9 mouse cellular contexts compared by ENCODE assay signal in genomic region chr13:18174003-18174402, GRCm38 (mm10).
DNase-seq lines count a peak whose midpoint lies in the region; ATAC-seq and TF ChIP-seq lines count a peak whose summit lies in the region.
"Had no signal": no experiment of that assay in that cellular context is flagged by ENCODE, and none has a peak within 500 bp of the region (broad histone marks: within the 10 kb centered on the region; RNA-seq: fewer than 3 reads in every experiment).

No protein-coding gene starts in this region.

- peak; percentile 75 for TF ChIP-seq CTCF in liver, adult 2 months (IDR thresholded peaks at IDR 0.05; ENCODE audit: low read depth, low read length)
- peak; percentile 72 for TF ChIP-seq CTCF in stomach, postnatal 0 days (IDR thresholded peaks at IDR 0.05; ENCODE audit: low read depth)

- no peak for TF ChIP-seq EP300 in stomach, postnatal 0 days (optimal IDR thresholded peaks at IDR 0.05)

- TF ChIP-seq POLR2A in liver, adult 2 months (IDR thresholded peaks at IDR 0.05; ENCODE audit: extremely low read depth, insufficient read depth, low read length), result no peak

- no peak overlapping the region for H3K27ac ChIP-seq in liver, adult 2 months (replicated peaks; ENCODE audit: insufficient read depth, low read depth, low read length)
- no peak overlapping the region for H3K27ac ChIP-seq in liver, embryonic 12.5 days
- H3K27ac ChIP-seq in stomach, postnatal 0 days (replicated peaks), result no peak overlapping the region
- H3K27ac ChIP-seq: midbrain, embryonic 12.5 days had no signal

- ATAC-seq in frontal cortex, adult (ENCODE audit: low TSS enrichment), result peak; percentile 86
- no peak for ATAC-seq in liver, embryonic 12.5 days
- ATAC-seq in stomach, postnatal 0 days (ENCODE audit: low FRiP score, low TSS enrichment), result no peak
- no peak for ATAC-seq in monocyte, adult 5-6 weeks (replicated peaks; ENCODE audit: insufficient number of reproducible peaks, low FRiP score, low TSS enrichment, poor library complexity, severe bottlenecking)

- no peaks in the 10 kb centered on the region for H3K9me3 ChIP-seq in liver, embryonic 12.5 days (replicated peaks)
- H3K9me3 ChIP-seq in stomach, postnatal 0 days (ENCODE audit: control insufficient read depth, low read length), result no peaks in the 10 kb centered on the region
- H3K9me3 ChIP-seq: midbrain, embryonic 12.5 days had no signal

- no peak overlapping the region for H3K4me3 ChIP-seq in liver, adult 2 months (ENCODE audit: insufficient read depth, low read depth, low read length)
- no peak overlapping the region for H3K4me3 ChIP-seq in liver, embryonic 12.5 days
- H3K4me3 ChIP-seq in stomach, postnatal 0 days (ENCODE audit: low read depth, low read length), result no peak overlapping the region
- H3K4me3 ChIP-seq: midbrain, embryonic 12.5 days had no signal

- no peaks in the 10 kb centered on the region for H3K79me2 ChIP-seq in liver, adult 2 months (ENCODE audit: control insufficient read depth, insufficient read depth, low read length)

- H3K36me3 ChIP-seq in liver, adult 2 months (ENCODE audit: control insufficient read depth, insufficient read depth, low read length), result no peaks in the 10 kb centered on the region
- H3K36me3 ChIP-seq in liver, embryonic 12.5 days, result no peaks in the 10 kb centered on the region
- H3K36me3 ChIP-seq in stomach, postnatal 0 days (ENCODE audit: control insufficient read depth, insufficient read depth, low read length), result no peaks in the 10 kb centered on the region
- H3K36me3 ChIP-seq: midbrain, embryonic 12.5 days had no signal

- H3K27me3 ChIP-seq in liver, adult 2 months (ENCODE audit: control insufficient read depth, insufficient read depth, low read length), result no peaks in the 10 kb centered on the region
- H3K27me3 ChIP-seq in liver, embryonic 12.5 days (replicated peaks), result no peaks in the 10 kb centered on the region
- no peaks in the 10 kb centered on the region for H3K27me3 ChIP-seq in stomach, postnatal 0 days (ENCODE audit: control insufficient read depth, insufficient read depth, low read length)
- H3K27me3 ChIP-seq: midbrain, embryonic 12.5 days had no signal

- no peak overlapping the region for H3K4me2 ChIP-seq in liver, embryonic 12.5 days
- no peak overlapping the region for H3K4me2 ChIP-seq in stomach, postnatal 0 days (replicated peaks; ENCODE audit: low read depth)
- H3K4me2 ChIP-seq: midbrain, embryonic 12.5 days had no signal

- no peak overlapping the region for H3K9ac ChIP-seq in liver, adult 2 months (ENCODE audit: low read depth, low read length)
- H3K9ac ChIP-seq in liver, embryonic 12.5 days, result no peak overlapping the region
- no peak overlapping the region for H3K9ac ChIP-seq in stomach, postnatal 0 days (ENCODE audit: low read length)
- H3K9ac ChIP-seq: midbrain, embryonic 12.5 days had no signal

- WGBS in liver, adult 2 months, result 65% methylated on average over 3 of the region's 3 CpGs
- WGBS in liver, embryonic 12.5 days (ENCODE audit: insufficient replicate concordance), result 38% methylated on average over 3 of the region's 3 CpGs
- WGBS in stomach, postnatal 0 days, result 55% methylated on average over 3 of the region's 3 CpGs

- H3K4me1 ChIP-seq in liver, adult 2 months (ENCODE audit: control insufficient read depth, insufficient read depth, low read length), result peaks cover 7% of the 10 kb centered on the region; the same call in 1 of the 2 replicates
- H3K4me1 ChIP-seq in liver, embryonic 12.5 days, result no peaks in the 10 kb centered on the region
- no peaks in the 10 kb centered on the region for H3K4me1 ChIP-seq in stomach, postnatal 0 days (replicated peaks; ENCODE audit: control insufficient read depth, insufficient read depth)

- no peak for DNase-seq in frontal cortex, postnatal 25 days (ENCODE audit: low spot score in 2 of 2)
- peak; percentile 37 for DNase-seq in liver, adult 2 months (ENCODE audit: extremely low read depth, low read depth, low spot score)
- DNase-seq in WW6 (ENCODE audit: low read depth, low spot score), result peak; percentile 5
- DNase-seq in hindlimb bud, embryonic 11.5 days (ENCODE audit: extremely low spot score, low read depth, low spot score), result peak; percentile 22
- peak; percentile 14 for DNase-seq in stomach, postnatal 0 days (ENCODE audit: low spot score)

Comparison
In these comparisons a context has a peak if more than half of its experiments do, and no peak if none do; other contexts are left out.
1. DNase-seq: peak in liver, adult 2 months (single experiment), WW6 (single experiment), hindlimb bud, embryonic 11.5 days (single experiment) and stomach, postnatal 0 days (single experiment); none in frontal cortex, postnatal 25 days (0 of 2).